Mouse (Mus musculus): Measurements from ENCODE around the gene Plaa.
"Not testable (repeated sequence)": the region's sequence is repeated elsewhere in the genome, so short reads cannot be mapped to it uniquely, and the experiment has no call there.

Gene Plaa

DNA sequence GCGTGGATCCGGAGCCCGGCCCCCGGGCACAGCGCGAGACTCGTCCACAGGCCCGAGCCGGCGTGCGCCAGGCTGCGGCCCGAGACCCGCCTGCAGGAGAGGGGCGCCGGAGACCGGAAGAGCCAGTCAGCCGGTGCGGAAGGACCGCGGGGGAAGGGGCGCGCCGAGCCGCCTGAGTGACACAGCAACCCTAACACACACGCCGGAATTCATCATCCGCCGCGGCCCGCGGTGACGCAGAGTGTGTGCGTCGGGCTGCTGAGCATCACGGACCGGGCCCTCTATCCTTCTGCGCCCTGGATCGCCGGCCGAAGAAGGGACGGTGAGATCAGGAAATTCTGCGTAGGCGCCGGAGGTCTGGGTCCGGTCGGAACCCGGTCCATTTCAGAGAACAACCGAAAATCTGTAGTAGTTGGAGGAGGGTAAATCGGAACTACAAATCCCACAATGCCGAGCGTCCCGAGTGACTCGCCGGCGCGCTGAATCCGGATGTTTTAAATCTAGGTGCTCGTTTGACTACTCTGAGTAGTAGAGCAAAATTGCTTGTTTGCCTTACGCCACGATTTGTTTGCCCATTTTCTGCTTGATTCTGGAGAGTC, at the start of gene Plaa:
TSS of gene Plaa (minus strand) at position 214 of the 599 bp plus-strand sequence.
- DNase-seq (ENCODE audit: low spot score) = peak; percentile 95

GRCm38 (mm10) chr4:94650426-94651175, 47.6 kb upstream of the Plaa start:
- not testable (repeated sequence) for DNase-seq (ENCODE audit: low spot score)

GRCm38 (mm10) chr4:94649920-94650319, 46.9 kb upstream of the Plaa start, which contains the start of gene Lrrc19:
TSS of gene Lrrc19 (minus strand) at chr4:94650144.
- DNase-seq (ENCODE audit: low spot score) = no peak

DNA sequence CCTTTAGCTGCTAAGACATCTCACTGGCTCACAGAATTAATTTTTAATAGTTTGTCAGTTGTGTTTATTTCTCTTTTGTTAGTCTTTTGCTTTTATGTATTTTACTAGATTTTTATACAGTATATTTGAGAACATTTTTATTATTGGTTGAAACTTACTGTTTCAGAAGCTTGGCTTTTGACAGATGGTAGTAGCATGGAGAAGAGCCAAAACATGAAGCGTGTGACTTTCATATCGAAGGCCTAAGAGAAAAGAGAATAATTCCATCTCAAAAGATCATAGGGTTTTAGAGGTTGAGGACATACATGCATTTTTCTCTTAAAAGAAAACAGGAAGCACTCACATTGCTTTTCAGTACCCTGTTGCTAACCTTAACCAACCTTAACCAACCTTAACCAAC, 40.1 kb upstream of the Plaa start:
- DNase-seq (ENCODE audit: low spot score) = no peak

DNA sequence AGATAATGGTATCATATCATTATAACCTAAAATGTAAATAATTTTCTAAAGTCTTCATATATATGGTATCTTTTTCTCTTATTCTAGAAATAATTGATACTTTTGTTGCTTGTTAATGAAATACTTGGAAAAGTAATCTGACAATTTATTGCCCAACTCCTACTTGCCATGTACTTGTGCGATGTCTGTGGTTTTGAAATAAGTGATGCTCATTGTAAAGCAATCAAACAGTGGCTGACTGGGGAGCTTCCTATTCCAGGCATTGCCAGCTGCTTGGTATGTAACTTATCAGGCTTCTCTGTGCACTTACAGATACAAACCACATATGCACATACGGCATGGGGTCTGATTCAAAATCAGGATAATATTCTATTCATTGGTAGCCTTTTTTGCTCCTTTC, 17.0 kb upstream of the Plaa start:
- DNase-seq (ENCODE audit: low spot score) = no peak

DNA sequence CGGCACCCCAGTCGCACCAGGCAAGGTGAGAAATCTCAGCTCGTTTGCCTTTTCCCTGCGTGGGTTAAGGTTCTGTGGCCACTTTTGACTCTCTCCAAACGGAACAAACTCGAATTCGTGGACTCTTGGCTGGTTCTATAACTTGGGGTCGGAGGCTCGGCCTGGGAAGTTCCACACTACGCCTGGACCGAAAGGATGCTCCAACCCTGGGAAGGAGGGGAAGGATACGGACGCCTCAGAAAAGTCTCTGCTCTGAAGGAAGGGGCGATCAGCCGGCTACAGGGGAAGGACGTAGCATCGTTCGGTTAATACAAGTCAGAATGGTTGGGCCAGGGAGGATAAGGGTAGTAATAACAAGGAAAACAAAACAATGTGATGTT, 11.6 kb upstream of the Plaa start:
- no peak for DNase-seq (ENCODE audit: low spot score)

- peak; percentile 98 for DNase-seq (ENCODE audit: low spot score)
Observed at GRCm38 (mm10) chr4:94613972-94614626, 11.1 kb upstream of the Plaa start, which contains the start of gene Ift74. TSS of gene Ift74 (plus strand) at chr4:94614491.

DNA sequence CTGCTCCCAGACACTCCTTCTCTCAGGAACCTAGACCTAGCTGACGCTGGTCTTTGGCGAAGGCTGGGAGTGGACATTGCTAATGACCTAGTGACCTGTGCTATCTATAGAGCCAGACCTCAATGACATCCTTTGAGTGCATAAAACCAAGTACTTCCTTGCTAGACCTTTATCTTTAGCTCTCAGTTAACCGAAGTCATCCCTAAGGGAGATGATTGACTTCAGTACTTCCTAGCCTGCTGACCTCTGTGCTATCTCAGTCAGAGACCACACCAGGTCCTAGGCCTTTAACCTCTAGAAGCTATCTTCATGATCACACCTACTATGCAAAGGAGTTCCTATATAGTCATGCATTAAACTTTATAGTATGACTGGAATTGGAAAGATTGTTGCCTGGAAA, 7.3 kb upstream of the Plaa start:
- DNase-seq (ENCODE audit: low spot score) = no peak

- no peak for DNase-seq (ENCODE audit: low spot score)
Observed at GRCm38 (mm10) chr4:94605591-94605990, 2.5 kb upstream of the Plaa start.

GRCm38 (mm10) chr4:94604452-94605019, 1.5 kb upstream of the Plaa start:
- no peak for DNase-seq (ENCODE audit: low spot score)

DNA sequence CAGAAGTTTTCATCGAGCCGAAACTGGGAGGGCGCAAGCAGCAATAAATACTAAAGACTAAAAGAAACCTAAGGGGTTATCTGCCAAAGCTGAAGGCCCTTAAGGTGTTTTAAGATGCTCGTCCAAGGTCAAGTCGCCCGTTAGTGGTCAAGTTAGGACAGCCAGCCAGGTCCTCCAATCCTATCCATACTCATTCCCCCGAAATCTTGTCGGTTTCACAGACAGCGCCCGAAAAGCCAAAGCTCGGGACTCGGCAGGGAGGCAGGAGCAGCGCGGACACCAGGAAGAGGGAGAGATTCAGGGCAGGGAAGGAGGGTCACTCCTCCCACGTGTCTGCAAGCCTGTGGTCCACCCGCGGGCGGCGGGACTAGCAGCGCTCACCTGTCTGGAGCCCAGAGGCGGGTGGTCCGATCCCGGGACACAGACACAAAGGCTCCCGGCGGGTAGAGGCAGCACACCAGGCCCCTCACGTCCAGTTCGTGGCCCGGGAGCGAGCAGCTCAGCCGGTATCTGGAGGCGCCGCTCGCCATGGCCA, 481 bp downstream of the Plaa start:
- DNase-seq (ENCODE audit: low spot score) = no peak

DNA sequence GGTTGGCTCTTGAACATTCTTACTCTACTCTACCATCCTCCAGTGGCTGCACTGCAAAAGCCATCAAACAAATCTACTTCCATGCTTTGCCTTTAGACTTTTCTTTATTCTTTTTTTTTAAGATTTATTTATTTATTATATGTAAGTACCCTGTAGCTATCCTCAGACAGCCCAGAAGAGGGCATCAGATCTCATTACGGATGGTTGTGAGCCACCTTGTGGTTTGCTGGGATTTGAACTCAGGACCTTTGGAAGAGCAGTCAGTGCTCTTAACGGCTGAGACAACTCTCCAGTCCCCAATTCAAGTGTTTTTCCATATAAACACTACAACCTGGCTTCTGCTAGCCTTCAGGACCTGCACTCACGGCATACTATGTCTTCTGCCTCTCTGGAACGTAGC, 1.6 kb downstream of the Plaa start:
- no peak for DNase-seq (ENCODE audit: low spot score)

DNA sequence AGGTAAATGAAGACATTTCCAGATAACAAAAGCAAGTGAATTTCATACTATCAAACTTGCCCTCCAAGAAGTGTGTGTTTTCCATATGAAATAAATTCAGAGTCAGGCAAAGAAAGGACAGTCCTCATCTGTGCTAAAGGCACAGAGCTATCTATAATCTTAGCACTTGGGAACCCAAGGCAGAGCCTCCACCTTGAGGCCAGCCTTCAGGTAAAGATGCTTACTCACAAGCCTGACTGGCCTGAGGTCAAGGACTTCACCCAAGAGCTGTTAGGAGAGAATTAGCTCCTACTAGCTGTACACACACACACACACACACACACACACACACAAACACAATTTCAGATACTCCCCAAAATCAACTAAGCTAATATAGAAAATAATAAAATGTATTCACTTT, 10.3 kb downstream of the Plaa start:
- DNase-seq (ENCODE audit: low spot score) = no peak

DNA sequence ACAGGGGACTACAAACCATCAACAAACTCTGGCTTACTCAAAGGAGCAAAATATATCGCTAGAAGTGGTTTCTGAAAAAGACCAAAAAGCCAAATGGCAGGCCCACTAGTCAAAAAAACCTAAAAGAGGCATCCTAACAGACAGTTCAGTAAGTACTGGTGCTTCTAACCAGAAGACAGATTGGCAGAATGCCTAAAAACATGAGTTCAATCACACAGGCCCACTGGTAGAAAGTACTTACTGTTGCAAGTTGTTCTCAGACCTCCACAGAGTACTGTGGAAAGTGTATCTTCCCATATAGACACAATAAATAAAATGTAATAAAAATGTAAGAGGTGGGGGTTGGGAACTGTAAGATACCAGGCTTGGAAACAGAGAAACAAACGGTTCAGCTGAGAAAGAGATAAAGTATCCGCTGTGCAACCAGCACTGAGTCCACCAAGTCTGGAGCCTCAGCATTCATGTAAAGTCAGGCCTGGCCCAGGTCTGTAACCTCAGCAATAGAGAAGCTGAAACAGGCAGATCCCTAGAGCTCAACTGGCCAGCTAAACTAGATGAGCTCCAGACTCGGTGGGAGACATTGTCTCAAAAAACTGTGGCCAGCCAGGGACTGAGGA, 11.2 kb downstream of the Plaa start:
- DNase-seq (ENCODE audit: low spot score) = no peak

DNA sequence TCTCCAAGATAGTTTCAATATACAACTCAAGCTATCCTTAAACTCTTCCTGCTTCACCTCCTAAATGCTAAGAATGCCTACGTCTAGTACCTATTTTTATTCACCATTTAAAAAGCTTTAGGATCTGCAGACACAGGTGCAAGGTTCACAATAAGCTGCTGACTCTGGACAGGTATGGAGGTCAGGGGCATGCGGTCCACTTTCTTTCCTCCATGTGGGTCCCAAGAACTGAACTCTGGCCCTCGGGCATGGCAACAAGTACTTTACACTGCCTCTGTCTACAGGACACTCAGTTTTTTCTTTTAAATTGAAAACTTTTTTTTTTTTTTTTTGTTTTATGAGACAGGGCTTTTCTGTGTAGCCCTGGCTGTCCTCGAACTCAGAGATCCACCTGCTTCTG, 30.4 kb downstream of the Plaa start:
- no peak for DNase-seq (ENCODE audit: low spot score)

DNA sequence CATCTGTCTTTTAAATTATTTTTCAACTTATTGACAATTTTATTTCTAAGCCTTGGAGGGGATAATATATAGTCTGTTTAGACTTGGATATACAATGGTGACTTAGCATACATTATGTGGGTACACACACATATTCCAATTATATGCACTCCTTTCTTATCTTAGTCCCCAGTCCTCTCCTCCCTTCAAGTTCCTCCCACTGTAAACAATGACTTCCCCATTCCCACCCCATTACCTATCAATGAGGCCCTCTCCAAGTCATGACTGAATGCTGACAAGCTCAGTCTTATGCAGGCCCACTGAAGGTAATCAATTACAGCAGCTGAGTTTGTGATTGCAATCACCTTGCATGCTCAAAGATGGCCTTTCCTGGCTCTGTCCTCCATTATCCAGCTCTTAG, 38.7 kb downstream of the Plaa start:
- DNase-seq (ENCODE audit: low spot score) = no peak

DNA sequence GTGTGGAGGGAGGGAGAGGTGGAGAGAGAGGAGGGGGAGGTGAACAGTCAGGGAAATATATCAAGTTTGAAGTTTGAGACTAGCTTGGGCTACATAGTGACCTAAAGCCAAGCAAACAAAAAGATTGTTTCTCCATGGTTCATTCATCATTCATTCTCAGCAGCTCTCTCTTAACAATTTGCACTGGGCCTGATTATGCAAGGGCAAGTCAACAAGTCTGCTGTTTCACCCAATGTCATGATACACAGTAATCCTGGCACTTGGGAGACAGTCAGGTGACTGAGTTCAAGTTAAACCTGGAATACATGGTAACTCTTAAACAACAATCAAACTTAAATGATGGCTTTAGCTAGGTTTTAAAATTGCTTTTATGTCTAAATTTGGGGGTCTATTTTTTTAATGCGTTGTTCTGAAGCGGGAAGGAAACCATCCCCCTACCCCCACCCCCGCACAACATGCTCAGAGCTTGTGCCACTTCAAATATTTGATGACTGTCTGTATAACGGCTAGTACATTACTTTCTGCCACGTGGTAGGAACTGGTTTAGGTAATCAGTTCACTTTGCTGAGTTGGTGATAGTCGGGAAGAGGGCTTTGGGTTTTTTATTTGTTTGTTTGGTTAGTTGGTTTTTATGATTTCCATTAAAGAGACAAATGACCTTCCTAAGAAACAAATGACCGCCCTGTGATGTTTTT, 40.9 kb downstream of the Plaa start:
- no peak for DNase-seq (ENCODE audit: low spot score)

DNA sequence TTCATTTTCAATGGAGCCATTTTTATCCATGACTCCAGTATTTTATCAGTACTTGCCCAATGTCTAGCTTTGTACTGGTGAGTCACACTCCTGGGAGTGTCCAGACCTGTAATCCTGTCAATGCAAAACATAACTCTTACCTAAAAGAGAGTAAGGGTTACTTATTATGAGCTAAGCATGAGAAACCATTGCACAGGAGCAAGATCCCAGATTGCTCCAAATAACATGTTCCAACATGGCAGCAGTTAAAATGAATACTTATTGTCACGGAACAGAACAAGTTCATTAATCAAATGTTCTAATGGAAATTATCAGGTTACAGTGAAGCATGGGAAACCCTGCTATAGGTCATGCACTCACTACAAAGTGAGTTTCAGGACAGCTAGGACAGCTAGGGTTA, 42.7 kb downstream of the Plaa start:
- DNase-seq (ENCODE audit: low spot score) = no peak

- DNase-seq (ENCODE audit: low spot score) = peak; percentile 35
Observed at GRCm38 (mm10) chr4:94559266-94559665, 43.8 kb downstream of the Plaa start.

DNA sequence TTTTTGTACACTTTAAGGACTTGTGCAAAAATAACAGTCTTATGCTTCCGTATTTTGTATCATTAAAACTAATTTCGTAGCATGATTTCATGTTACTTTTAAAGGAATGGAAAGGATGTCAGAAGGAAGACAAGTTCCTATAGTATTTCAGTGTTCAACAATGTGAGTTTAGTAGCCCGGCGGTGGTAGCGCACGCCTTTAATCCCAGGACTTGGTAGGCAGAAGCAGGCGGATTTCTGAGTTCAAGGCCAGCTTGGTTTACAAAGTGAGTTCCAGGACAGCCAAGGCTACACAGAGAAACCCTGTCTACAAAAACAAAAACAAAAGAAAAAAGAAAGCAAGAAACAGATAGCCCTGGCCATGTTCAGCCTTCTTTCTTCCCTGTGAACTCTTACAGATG, 45.9 kb downstream of the Plaa start:
- DNase-seq (ENCODE audit: low spot score) = no peak

DNA sequence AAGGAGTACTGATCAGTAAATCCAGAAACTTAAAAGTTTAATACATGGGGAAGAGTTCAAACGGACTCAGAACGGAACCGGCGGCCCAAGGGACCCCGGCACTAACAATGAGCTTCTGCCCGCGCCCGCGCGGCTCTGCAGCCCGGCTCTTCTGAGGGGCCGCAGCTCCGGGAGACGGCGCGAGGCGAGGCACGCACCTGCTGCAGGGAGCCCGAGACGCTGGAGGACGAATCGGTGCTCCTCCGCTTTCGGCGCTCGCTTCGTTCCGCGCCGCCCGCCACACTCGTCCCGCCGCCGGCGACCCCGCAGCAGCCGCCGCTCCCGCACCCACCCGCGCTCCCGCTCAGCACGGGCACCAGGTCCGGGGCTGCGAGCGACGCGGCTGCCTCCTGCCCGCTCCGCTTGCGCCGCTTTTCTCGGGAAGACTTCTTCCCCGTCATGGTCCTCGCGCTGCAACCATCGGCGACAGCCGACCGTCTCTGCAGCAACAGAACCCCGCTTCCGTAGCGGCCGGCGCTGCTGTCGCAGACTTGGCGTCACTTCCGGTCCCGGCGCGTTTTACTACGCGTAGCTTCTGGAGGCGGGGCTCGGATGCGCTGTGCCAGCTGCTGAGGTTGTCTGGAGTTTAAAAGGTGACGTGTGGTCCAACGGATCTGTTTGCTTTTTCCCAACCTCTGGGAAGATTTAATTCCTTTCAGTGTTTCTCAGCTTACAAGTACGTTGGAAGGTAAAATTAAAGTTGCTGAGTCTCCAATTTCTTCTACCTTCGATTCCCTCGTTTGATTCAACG, 46.6 kb downstream of the Plaa start, which contains the start of the genes Gm10306 and Caap1:
TSS of gene Gm10306 (plus strand) at position 282 of the 790 bp plus-strand sequence.
TSS of gene Caap1 (minus strand) at position 532 of the 790 bp plus-strand sequence.
- peak; percentile 97 for DNase-seq (ENCODE audit: low spot score)
